Mouse (Mus musculus): ENCODE data around the gene Fam207a. TPM values are rescaled to one million over a fixed set of nuclear protein-coding genes. Genes with fewer than 3 reads are reported as not detected.

Fam207a gene
- polyA plus RNA-seq, 1 experiment from 2014 or later = 26.2 TPM

GRCm38 (mm10) chr10:77440286-77440685, 75.3 kb downstream of the Fam207a start:
- H3K9ac ChIP-seq (ENCODE audit: low read depth, low read length) = no peak overlapping the region
- H3K4me3 ChIP-seq (ENCODE audit: low read depth, low read length) = no peak overlapping the region
- ATAC-seq (replicated peaks; ENCODE audit: insufficient number of reproducible peaks, low FRiP score, low TSS enrichment) = no peak
- H3K9me3 ChIP-seq (replicated peaks; ENCODE audit: control insufficient read depth, low read length) = no peaks in the 10 kb centered on the region
- 39% methylated on average over 6 of the region's 6 CpGs for WGBS (ENCODE audit: insufficient replicate concordance)
- H3K36me3 ChIP-seq (ENCODE audit: control insufficient read depth, insufficient read depth, low read length) = no peaks in the 10 kb centered on the region
- peaks cover 20% of the 10 kb centered on the region for H3K4me1 ChIP-seq (ENCODE audit: control insufficient read depth, insufficient read depth, low read length)
- no peaks in the 10 kb centered on the region for H3K27me3 ChIP-seq (ENCODE audit: control insufficient read depth, insufficient read depth, low read length)
- no peak overlapping the region for H3K4me2 ChIP-seq
- no peak overlapping the region for H3K27ac ChIP-seq (ENCODE audit: low read depth, low read length)

GRCm38 (mm10) chr10:77439026-77439425, 76.6 kb downstream of the Fam207a start:
- Histone ChIP-seq H3K9me3 (replicated peaks; ENCODE audit: control insufficient read depth, low read length) (no peaks in the 10 kb centered on the region), H3K9ac (ENCODE audit: low read depth, low read length) (no peak overlapping the region), H3K4me1 (ENCODE audit: control insufficient read depth, insufficient read depth, low read length) (peaks cover 32% of the 10 kb centered on the region), H3K36me3 (ENCODE audit: control insufficient read depth, insufficient read depth, low read length) (no peaks in the 10 kb centered on the region), H3K4me2 (no peak overlapping the region), H3K4me3 (ENCODE audit: low read depth, low read length) (no peak overlapping the region), H3K27me3 (ENCODE audit: control insufficient read depth, insufficient read depth, low read length) (no peaks in the 10 kb centered on the region), H3K27ac (ENCODE audit: low read depth, low read length) (no peak overlapping the region)
- ATAC-seq (replicated peaks; ENCODE audit: insufficient number of reproducible peaks, low FRiP score, low TSS enrichment) = no peak
- WGBS (ENCODE audit: insufficient replicate concordance) = 77% methylated on average over 3 of the region's 3 CpGs

GRCm38 (mm10) chr10:77438021-77438420, 77.6 kb downstream of the Fam207a start:
- Histone ChIP-seq H3K27me3 (ENCODE audit: control insufficient read depth, insufficient read depth, low read length) (no peaks in the 10 kb centered on the region), H3K9ac (ENCODE audit: low read depth, low read length) (no peak overlapping the region), H3K27ac (ENCODE audit: low read depth, low read length) (no peak overlapping the region), H3K4me2 (no peak overlapping the region), H3K4me3 (ENCODE audit: low read depth, low read length) (no peak overlapping the region), H3K4me1 (ENCODE audit: control insufficient read depth, insufficient read depth, low read length) (peaks cover 33% of the 10 kb centered on the region), H3K9me3 (replicated peaks; ENCODE audit: control insufficient read depth, low read length) (no peaks in the 10 kb centered on the region), H3K36me3 (ENCODE audit: control insufficient read depth, insufficient read depth, low read length) (no peaks in the 10 kb centered on the region)
- no peak for ATAC-seq (replicated peaks; ENCODE audit: insufficient number of reproducible peaks, low FRiP score, low TSS enrichment)
- WGBS (ENCODE audit: insufficient replicate concordance) = 63% methylated on average over 1 of the region's 1 CpGs

Other genes starting within 250 kb of the Fam207a start
- 8.7 and 8.8 TPM in 2 replicates for gene Adarb1, start 97.5 kb downstream of the Fam207a start, polyA plus RNA-seq (2014; fragmentation: Nextera tagmentation; extraction: Ambion mirVana)
- gene Itgb2, start 14.5 kb upstream of the Fam207a start, polyA plus RNA-seq (2014; fragmentation: Nextera tagmentation; extraction: Ambion mirVana) = 2.3 and 2.4 TPM in 2 replicates
- 108 and 113 TPM in 2 replicates for gene Pttg1ip, start 65.9 kb upstream of the Fam207a start, polyA plus RNA-seq (2014; fragmentation: Nextera tagmentation; extraction: Ambion mirVana)
- gene Sumo3, start 90.3 kb upstream of the Fam207a start, polyA plus RNA-seq (2014; fragmentation: Nextera tagmentation; extraction: Ambion mirVana) = 165 and 212 TPM in 2 replicates
- gene Gm49325, start 90.4 kb upstream of the Fam207a start, polyA plus RNA-seq (2014; fragmentation: Nextera tagmentation; extraction: Ambion mirVana) = not detected in 2 replicates
- 38.0 and 42.9 TPM in 2 replicates for gene Ube2g2, start 106.5 kb upstream of the Fam207a start, polyA plus RNA-seq (2014; fragmentation: Nextera tagmentation; extraction: Ambion mirVana)
- gene Tspear, start 170.8 kb upstream of the Fam207a start, polyA plus RNA-seq (2014; fragmentation: Nextera tagmentation; extraction: Ambion mirVana) = not detected in 2 replicates
- not detected in 2 replicates for gene Gm19402, start 175.0 kb upstream of the Fam207a start, polyA plus RNA-seq (2014; fragmentation: Nextera tagmentation; extraction: Ambion mirVana)
- not detected in 2 replicates for gene Gm9508, start 181.4 kb upstream of the Fam207a start, polyA plus RNA-seq (2014; fragmentation: Nextera tagmentation; extraction: Ambion mirVana)
- gene Gm10272, start 190.8 kb upstream of the Fam207a start, polyA plus RNA-seq (2014; fragmentation: Nextera tagmentation; extraction: Ambion mirVana) = not detected in 2 replicates
- gene Gm10024, start 195.7 kb upstream of the Fam207a start, polyA plus RNA-seq (2014; fragmentation: Nextera tagmentation; extraction: Ambion mirVana) = not detected in 2 replicates
- not detected in 2 replicates for gene Gm10142, start 200.0 kb upstream of the Fam207a start, polyA plus RNA-seq (2014; fragmentation: Nextera tagmentation; extraction: Ambion mirVana)
- gene Krtap12-1, start 204.8 kb upstream of the Fam207a start, polyA plus RNA-seq (2014; fragmentation: Nextera tagmentation; extraction: Ambion mirVana) = not detected in 2 replicates
- not detected in 2 replicates for gene Gm10100, start 210.7 kb upstream of the Fam207a start, polyA plus RNA-seq (2014; fragmentation: Nextera tagmentation; extraction: Ambion mirVana)
- gene Gm18596, start 226.9 kb upstream of the Fam207a start, polyA plus RNA-seq (2014; fragmentation: Nextera tagmentation; extraction: Ambion mirVana) = not detected in 2 replicates
- gene Gm9736, start 235.6 kb upstream of the Fam207a start, polyA plus RNA-seq (2014; fragmentation: Nextera tagmentation; extraction: Ambion mirVana) = not detected in 2 replicates
- gene Gm3233, start 243.9 kb upstream of the Fam207a start, polyA plus RNA-seq (2014; fragmentation: Nextera tagmentation; extraction: Ambion mirVana) = not detected in 2 replicates

Measured in heart, embryonic 11.5 days (tissue).